Mouse (Mus musculus) myocyte (in vitro differentiated cells): ENCODE measurements around the gene Tmc8.

Experiments
- CEBPB ChIP-seq: IDR thresholded peaks from 2 replicates; pipeline ENCODE4 v1.6.1; 2011; ENCODE audit warnings: mild to moderate bottlenecking, moderate library complexity; ENCODE audit not compliant: poor library complexity, insufficient read depth, severe bottlenecking
- E2F4 ChIP-seq: IDR thresholded peaks from one replicate; pipeline ENCODE4 v1.6.1; 2011; ENCODE audit warnings: mild to moderate bottlenecking, control low read depth, moderate library complexity; ENCODE audit not compliant: insufficient read depth
- MAX ChIP-seq: IDR thresholded peaks from one replicate; pipeline ENCODE4 v1.6.1; 2011; ENCODE audit warnings: low read depth, mild to moderate bottlenecking, control low read depth
- MYOD1 ChIP-seq, 3 experiments: IDR thresholded peaks; one replicate each; pipeline ENCODE4 v1.6.1; 2011; ENCODE audit warnings: control low read depth in 2 of 3, low read depth in 2 of 3, mild to moderate bottlenecking in 2 of 3, moderate library complexity in 1 of 3; ENCODE audit not compliant: insufficient read length in 2 of 3, control insufficient read depth in 1 of 3
- MYOG ChIP-seq, 3 experiments: IDR thresholded peaks; one replicate each; pipeline ENCODE4 v1.6.1; 2011; ENCODE audit warnings: control low read depth in 2 of 3, low read depth in 2 of 3, mild to moderate bottlenecking in 2 of 3; ENCODE audit not compliant: insufficient read length in 2 of 3, control insufficient read depth in 1 of 3, insufficient read depth in 1 of 3
- POLR2A ChIP-seq: IDR thresholded peaks from one replicate; pipeline ENCODE4 v1.6.1; 2011; ENCODE audit warnings: low read depth, mild to moderate bottlenecking, control low read depth, moderate library complexity; ENCODE audit not compliant: insufficient read length
- POLR2AphosphoS2 ChIP-seq: IDR thresholded peaks from one replicate; pipeline ENCODE4 v1.6.1; 2011; ENCODE audit warnings: low read depth, control low read depth; ENCODE audit not compliant: insufficient read length
- REST ChIP-seq: IDR thresholded peaks from one replicate; pipeline ENCODE4 v1.6.1; 2011; ENCODE audit warnings: mild to moderate bottlenecking, control low read depth, moderate library complexity; ENCODE audit not compliant: insufficient read depth, insufficient read length
- SRF ChIP-seq: IDR thresholded peaks from one replicate; pipeline ENCODE4 v1.6.1; 2011; ENCODE audit warnings: low read depth; ENCODE audit not compliant: control insufficient read depth, insufficient read length
- TCF12 ChIP-seq: IDR thresholded peaks from one replicate; pipeline ENCODE4 v1.6.1; 2011; ENCODE audit warnings: mild to moderate bottlenecking, control low read depth; ENCODE audit not compliant: poor library complexity, insufficient read depth, severe bottlenecking
- TCF3 ChIP-seq: IDR thresholded peaks from one replicate; pipeline ENCODE4 v1.6.1; 2011; ENCODE audit warnings: low read depth, control low read depth; ENCODE audit not compliant: insufficient read length
- USF1 ChIP-seq: IDR thresholded peaks from one replicate; pipeline ENCODE4 v1.6.1; 2011; ENCODE audit warnings: low read depth, mild to moderate bottlenecking, control low read depth, moderate library complexity

DNA sequence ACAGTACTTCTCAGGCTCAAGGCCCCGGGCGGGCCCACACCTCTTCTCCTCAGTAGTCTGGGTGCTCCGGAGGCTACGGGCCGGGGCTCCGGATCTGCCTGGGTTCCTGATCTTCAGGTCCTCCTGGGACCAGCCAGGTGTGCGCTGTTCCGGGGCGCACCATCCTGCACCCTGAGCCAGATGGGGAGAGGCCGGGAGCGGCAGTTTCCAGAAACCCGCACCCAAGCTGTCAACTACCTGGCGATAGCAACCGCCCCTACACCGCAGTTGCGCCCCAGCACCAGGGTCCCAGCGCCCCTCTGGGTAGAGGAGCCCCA, 1.7 kb upstream of the Tmc8 start:
- no peak for TF ChIP-seq POLR2AphosphoS2
- TF ChIP-seq POLR2A, result no peak
- TF ChIP-seq MAX, result no peak
- TF ChIP-seq CEBPB, result no peak
- no peak for TF ChIP-seq USF1
- no peak for TF ChIP-seq TCF12
- no peak for TF ChIP-seq TCF3
- no peak for TF ChIP-seq MYOG (IDR thresholded peaks at IDR 0.05; ENCODE audit: control insufficient read depth in 1 of 3, insufficient read depth in 1 of 3, insufficient read length in 2 of 3, low read depth in 2 of 3)
- TF ChIP-seq E2F4, result no peak
- no peak for TF ChIP-seq REST
- TF ChIP-seq SRF, result no peak
- no peak for TF ChIP-seq MYOD1 (IDR thresholded peaks at IDR 0.05; ENCODE audit: control insufficient read depth in 1 of 3, insufficient read length in 2 of 3, low read depth in 2 of 3)
